Mouse (Mus musculus) neutrophil, adult 65 days (primary cell): ENCODE results near the gene Zfp266. TPM values are rescaled to one million over a fixed set of nuclear protein-coding genes. Genes with fewer than 3 reads are reported as not detected.

Experiments used
- total RNA-seq: library from RNA; stranded (reverse); gene quantifications from 2 replicates; pipeline ENCODE4 v1.2.4, GENCODE M21; 2023

Gene Zfp266
- total RNA-seq = 8.1 and 8.7 TPM in 2 replicates

GRCm38 (mm10) chr9:20521306-20521957, at the start of gene Zfp266:
Gene Zfp266 (minus strand): TSS chr9:20521417.

GRCm38 (mm10) chr9:20492527-20493233, 28.5 kb downstream of the Zfp266 start, which contains the start of gene Zfp426:
Gene Zfp426 (minus strand): TSS chr9:20492746.

DNA sequence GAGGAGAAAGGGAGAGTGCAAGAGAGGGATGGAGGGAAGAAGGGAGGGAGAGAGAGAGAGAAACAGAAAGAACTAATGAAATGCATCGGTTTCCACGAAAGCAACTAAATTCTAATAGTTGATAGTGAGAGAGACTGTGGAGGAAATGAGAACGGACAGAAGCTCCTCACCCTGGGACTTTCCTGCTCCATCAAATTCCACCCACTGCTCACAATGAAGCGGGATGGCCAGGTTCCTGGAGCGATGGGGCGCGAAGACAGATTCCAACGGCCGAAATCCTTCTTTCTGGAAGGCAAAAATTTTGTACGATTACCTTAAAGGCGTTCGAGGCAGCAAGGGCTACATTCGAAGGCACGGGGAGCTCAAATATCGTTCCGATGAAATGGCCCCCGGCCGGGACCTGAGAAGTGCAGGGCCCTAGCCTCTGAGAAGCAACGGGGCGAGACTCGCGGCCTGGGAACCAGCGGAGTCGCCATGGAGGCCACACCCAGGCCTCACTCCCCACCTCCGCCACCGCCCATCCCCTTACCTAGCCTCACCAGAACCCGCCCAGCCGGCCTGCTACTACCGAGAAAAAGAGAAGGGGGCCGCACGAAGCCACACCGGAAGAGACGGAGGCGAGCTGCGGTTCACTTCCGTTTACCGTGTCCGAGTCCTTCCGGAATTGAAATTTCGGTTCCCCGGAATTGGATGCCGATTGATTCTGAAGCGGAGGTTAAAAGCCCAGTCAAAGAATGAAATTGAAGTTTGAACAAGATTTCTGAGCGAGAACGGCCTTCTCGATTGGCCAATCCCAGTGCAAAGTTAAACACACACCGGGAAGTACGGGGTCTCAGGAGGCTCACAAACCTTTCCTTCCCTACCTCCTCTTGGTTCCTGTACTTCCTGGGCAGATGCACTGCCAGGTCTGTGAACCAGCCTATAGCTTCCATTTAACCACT, 61.6 kb downstream of the Zfp266 start, which contains the start of gene Zfp26:
Gene Zfp26 (minus strand): TSS at position 786 of the 941 bp plus-strand sequence.

Other genes starting within 250 kb of the Zfp266 start
- gene Olfr39, start 239.1 kb downstream of the Zfp266 start, total RNA-seq = not detected in 2 replicates
- not detected in 2 replicates for gene Olfr873, start 222.9 kb downstream of the Zfp266 start, total RNA-seq
- gene Olfr18, start 185.3 kb downstream of the Zfp266 start, total RNA-seq = not detected in 2 replicates
- 0.95 and 1.5 TPM in 2 replicates for gene Zfp560, start 136.2 kb downstream of the Zfp266 start, total RNA-seq
- gene Zfp26, start 61.3 kb downstream of the Zfp266 start, total RNA-seq = 13.7 and 18.8 TPM in 2 replicates
- gene Zfp426, start 28.7 kb downstream of the Zfp266 start, total RNA-seq = 11.5 and 12.5 TPM in 2 replicates
- gene Zfp846, start 59.9 kb upstream of the Zfp266 start, total RNA-seq = 1.7 and 2.0 TPM in 2 replicates
- 323 and 368 TPM in 2 replicates for gene Ubl5, start 121.5 kb upstream of the Zfp266 start, total RNA-seq
- gene Fbxl12, start 123.3 kb upstream of the Zfp266 start, total RNA-seq = 43.4 and 49.5 TPM in 2 replicates
- 11.0 and 11.6 TPM in 2 replicates for gene Pin1, start 130.7 kb upstream of the Zfp266 start, total RNA-seq
- not detected in 2 replicates for gene Olfm2, start 224.9 kb upstream of the Zfp266 start, total RNA-seq